Mouse (Mus musculus): ENCODE measurements around the gene Tgfbr2. TPM values are rescaled to one million over a fixed set of nuclear protein-coding genes. Genes with fewer than 3 reads are reported as not detected.
A peak's percentile ranks its signal among the peaks of the same experiment; 100 is the strongest.

Gene Tgfbr2
- polyA plus RNA-seq, 1 experiment from 2014 or later: 9.2 TPM

- Histone ChIP-seq H3K36me3 (replicated peaks) (no peaks in the 10 kb centered on the region), H3K4me3 (no peak overlapping the region), H3K9me3 (no peaks in the 10 kb centered on the region), H3K27ac (replicated peaks) (no peak overlapping the region), H3K4me1 (peaks cover 18% of the 10 kb centered on the region), H3K27me3 (replicated peaks; ENCODE audit: low read depth, poor library complexity, severe bottlenecking) (0 out of 2 replicates have a peak, but pooled peaks cover 5% of the 10 kb centered on the region)
- 55% methylated on average over 8 of the region's 8 CpGs for WGBS
- peak; percentile 15 for DNase-seq (ENCODE audit: low spot score)
These were observed 37.9 kb upstream of the Tgfbr2 start for GRCm38 (mm10) chr9:116212915-116213619.

- 91% methylated on average over 12 of the region's 12 CpGs for WGBS
- H3K9me3 ChIP-seq: no peaks in the 10 kb centered on the region
- no peak overlapping the region for H3K4me3 ChIP-seq
- H3K27me3 ChIP-seq (replicated peaks; ENCODE audit: low read depth, poor library complexity, severe bottlenecking): 0 out of 2 replicates have a peak, but pooled peaks cover 5% of the 10 kb centered on the region
- H3K4me1 ChIP-seq: peaks cover 18% of the 10 kb centered on the region
- H3K27ac ChIP-seq (replicated peaks): no peak overlapping the region
- H3K36me3 ChIP-seq (replicated peaks): no peaks in the 10 kb centered on the region
- DNase-seq (ENCODE audit: low spot score): no peak
These were observed 36.9 kb upstream of the Tgfbr2 start for GRCm38 (mm10) chr9:116212069-116212468.

- H3K9me3 ChIP-seq: no peaks in the 10 kb centered on the region
- H3K27me3 ChIP-seq (replicated peaks; ENCODE audit: low read depth, poor library complexity, severe bottlenecking): 0 out of 2 replicates have a peak, but pooled peaks cover 5% of the 10 kb centered on the region
- H3K27ac ChIP-seq (replicated peaks): no peak overlapping the region
- no peaks in the 10 kb centered on the region for H3K36me3 ChIP-seq (replicated peaks)
- H3K4me1 ChIP-seq: peaks cover 8% of the 10 kb centered on the region
- H3K4me3 ChIP-seq: no peak overlapping the region
- 87% methylated on average over 16 of the region's 16 CpGs for WGBS
- DNase-seq (ENCODE audit: low spot score): no peak
These were observed 33.2 kb upstream of the Tgfbr2 start for GRCm38 (mm10) chr9:116208169-116208904.

- 92% methylated on average over 2 of the region's 2 CpGs for WGBS
- Histone ChIP-seq H3K9me3 (no peaks in the 10 kb centered on the region), H3K36me3 (replicated peaks) (no peaks in the 10 kb centered on the region), H3K4me3 (no peak overlapping the region), H3K27ac (replicated peaks) (no peak overlapping the region), H3K27me3 (replicated peaks; ENCODE audit: low read depth, poor library complexity, severe bottlenecking) (0 out of 2 replicates have a peak, but pooled peaks cover 2% of the 10 kb centered on the region), H3K4me1 (no peaks in the 10 kb centered on the region)
- DNase-seq (ENCODE audit: low spot score): no peak
These were observed 31.7 kb upstream of the Tgfbr2 start for GRCm38 (mm10) chr9:116206901-116207300.

- 93% methylated on average over 1 of the region's 1 CpGs for WGBS
- H3K27ac ChIP-seq (replicated peaks): no peak overlapping the region
- no peaks in the 10 kb centered on the region for H3K4me1 ChIP-seq
- DNase-seq (ENCODE audit: low spot score): no peak
- no peaks in the 10 kb centered on the region for H3K9me3 ChIP-seq
- H3K27me3 ChIP-seq (replicated peaks; ENCODE audit: low read depth, poor library complexity, severe bottlenecking): no peaks in the 10 kb centered on the region
- no peaks in the 10 kb centered on the region for H3K36me3 ChIP-seq (replicated peaks)
- no peak overlapping the region for H3K4me3 ChIP-seq
These were observed 28.5 kb upstream of the Tgfbr2 start for GRCm38 (mm10) chr9:116203675-116204074.

- H3K4me3 ChIP-seq: no peak overlapping the region
- H3K27me3 ChIP-seq (replicated peaks; ENCODE audit: low read depth, poor library complexity, severe bottlenecking): no peaks in the 10 kb centered on the region
- 80% methylated on average over 9 of the region's 9 CpGs for WGBS
- H3K36me3 ChIP-seq (replicated peaks): no peaks in the 10 kb centered on the region
- H3K9me3 ChIP-seq: no peaks in the 10 kb centered on the region
- DNase-seq (ENCODE audit: low spot score): no peak
- H3K27ac ChIP-seq (replicated peaks): no peak overlapping the region
- H3K4me1 ChIP-seq: no peaks in the 10 kb centered on the region
These were observed 24.0 kb upstream of the Tgfbr2 start for GRCm38 (mm10) chr9:116199127-116199526.

GRCm38 (mm10) chr9:116198488-116198887, 23.3 kb upstream of the Tgfbr2 start:
- Histone ChIP-seq H3K36me3 (replicated peaks) (no peaks in the 10 kb centered on the region), H3K27me3 (replicated peaks; ENCODE audit: low read depth, poor library complexity, severe bottlenecking) (no peaks in the 10 kb centered on the region), H3K9me3 (no peaks in the 10 kb centered on the region), H3K4me1 (no peaks in the 10 kb centered on the region), H3K4me3 (no peak overlapping the region), H3K27ac (replicated peaks) (no peak overlapping the region)
- DNase-seq (ENCODE audit: low spot score): no peak
- 56% methylated on average over 9 of the region's 9 CpGs for WGBS

- H3K36me3 ChIP-seq (replicated peaks): no peaks in the 10 kb centered on the region
- no peaks in the 10 kb centered on the region for H3K4me1 ChIP-seq
- 88% methylated on average over 11 of the region's 11 CpGs for WGBS
- no peaks in the 10 kb centered on the region for H3K27me3 ChIP-seq (replicated peaks; ENCODE audit: low read depth, poor library complexity, severe bottlenecking)
- no peak overlapping the region for H3K4me3 ChIP-seq
- DNase-seq (ENCODE audit: low spot score): no peak
- no peaks in the 10 kb centered on the region for H3K9me3 ChIP-seq
- no peak overlapping the region for H3K27ac ChIP-seq (replicated peaks)
These were observed 22.5 kb upstream of the Tgfbr2 start for GRCm38 (mm10) chr9:116197491-116198170.

- Histone ChIP-seq H3K36me3 (replicated peaks) (no peaks in the 10 kb centered on the region), H3K4me1 (no peaks in the 10 kb centered on the region)
- 79% methylated on average over 4 of the region's 4 CpGs for WGBS
These were observed 18.8 kb upstream of the Tgfbr2 start for GRCm38 (mm10) chr9:116193889-116194450.

GRCm38 (mm10) chr9:116193535-116193881, 18.3 kb upstream of the Tgfbr2 start:
- Histone ChIP-seq H3K4me3 (no peak overlapping the region), H3K36me3 (replicated peaks) (no peaks in the 10 kb centered on the region), H3K27me3 (replicated peaks; ENCODE audit: low read depth, poor library complexity, severe bottlenecking) (no peaks in the 10 kb centered on the region), H3K4me1 (no peaks in the 10 kb centered on the region), H3K9me3 (no peaks in the 10 kb centered on the region), H3K27ac (replicated peaks) (no peak overlapping the region)
- DNase-seq (ENCODE audit: low spot score): no peak
- WGBS: 79% methylated on average over 1 of the region's 1 CpGs

More at GRCm38 (mm10) chr9:116193889-116194450, 18.8 kb upstream of the Tgfbr2 start:
- H3K4me3 ChIP-seq: no peak overlapping the region
- H3K9me3 ChIP-seq: no peaks in the 10 kb centered on the region
- H3K27ac ChIP-seq (replicated peaks): no peak overlapping the region
- no peak for DNase-seq (ENCODE audit: low spot score)
- no peaks in the 10 kb centered on the region for H3K27me3 ChIP-seq (replicated peaks; ENCODE audit: low read depth, poor library complexity, severe bottlenecking)

- no peak for DNase-seq (ENCODE audit: low spot score)
- no peaks in the 10 kb centered on the region for H3K27me3 ChIP-seq (replicated peaks; ENCODE audit: low read depth, poor library complexity, severe bottlenecking)
- no peak overlapping the region for H3K4me3 ChIP-seq
- WGBS: 96% methylated on average over 12 of the region's 12 CpGs
- no peaks in the 10 kb centered on the region for H3K9me3 ChIP-seq
- H3K36me3 ChIP-seq (replicated peaks): no peaks in the 10 kb centered on the region
- no peaks in the 10 kb centered on the region for H3K4me1 ChIP-seq
- H3K27ac ChIP-seq (replicated peaks): no peak overlapping the region
These were observed 17.8 kb upstream of the Tgfbr2 start for GRCm38 (mm10) chr9:116192826-116193534.

- H3K9me3 ChIP-seq: no peaks in the 10 kb centered on the region
- H3K4me3 ChIP-seq: no peak overlapping the region
- 82% methylated on average over 7 of the region's 7 CpGs for WGBS
- no peaks in the 10 kb centered on the region for H3K36me3 ChIP-seq (replicated peaks)
- no peaks in the 10 kb centered on the region for H3K4me1 ChIP-seq
- no peaks in the 10 kb centered on the region for H3K27me3 ChIP-seq (replicated peaks; ENCODE audit: low read depth, poor library complexity, severe bottlenecking)
- DNase-seq (ENCODE audit: low spot score): no peak
- H3K27ac ChIP-seq (replicated peaks): no peak overlapping the region
These were observed 17.1 kb upstream of the Tgfbr2 start for GRCm38 (mm10) chr9:116192253-116192652.
